Mouse (Mus musculus): Measurements from ENCODE around the gene Nt5c2.

The Nt5c2 gene

DNA sequence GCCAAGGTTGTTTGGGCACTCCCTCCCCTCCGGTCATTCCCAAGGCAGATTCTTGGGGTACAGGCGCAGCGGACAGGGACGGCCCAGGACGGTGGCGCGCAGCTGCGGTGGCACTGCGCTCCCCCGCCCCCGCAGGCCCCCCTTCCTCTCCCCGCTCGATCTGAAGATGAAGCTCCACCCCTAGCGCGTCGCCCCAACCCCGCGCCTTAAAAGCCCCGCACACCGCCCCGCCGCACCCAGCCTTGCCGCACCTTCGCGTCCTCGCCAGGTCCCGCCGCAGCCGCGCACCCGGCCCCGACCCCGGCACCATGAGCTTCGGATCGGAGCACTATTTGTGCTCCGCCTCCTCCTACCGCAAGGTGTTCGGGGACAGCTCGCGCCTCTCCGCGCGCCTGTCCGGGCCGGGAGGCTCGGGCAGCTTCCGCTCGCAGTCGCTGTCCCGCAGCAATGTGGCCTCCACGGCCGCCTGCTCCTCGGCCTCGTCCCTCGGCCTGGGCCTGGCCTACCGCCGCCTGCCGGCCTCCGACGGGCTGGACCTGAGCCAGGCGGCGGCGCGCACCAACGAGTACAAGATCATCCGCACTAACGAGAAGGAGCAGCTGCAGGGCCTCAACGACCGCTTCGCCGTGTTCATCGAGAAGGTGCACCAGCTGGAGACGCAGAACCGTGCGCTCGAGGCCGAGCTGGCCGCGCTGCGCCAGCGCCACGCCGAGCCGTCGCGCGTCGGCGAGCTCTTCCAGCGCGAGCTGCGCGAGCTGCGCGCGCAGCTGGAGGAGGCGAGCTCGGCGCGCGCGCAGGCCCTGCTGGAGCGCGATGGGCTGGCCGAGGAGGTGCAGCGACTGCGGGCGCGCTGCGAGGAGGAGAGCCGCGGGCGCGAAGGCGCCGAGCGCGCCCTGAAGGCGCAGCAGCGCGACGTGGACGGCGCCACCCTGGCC is at the start of gene Nt5c2, which contains the start of gene Ina:
Gene Nt5c2 (minus strand): TSS at position 707 of the 935 bp plus-strand sequence.
Gene Ina (plus strand): TSS at position 252 of the 935 bp plus-strand sequence.
- in situ Hi-C loops (cut with MboI; ENCODE audit: low sequenced_read_pairs), result no loop called here

DNA sequence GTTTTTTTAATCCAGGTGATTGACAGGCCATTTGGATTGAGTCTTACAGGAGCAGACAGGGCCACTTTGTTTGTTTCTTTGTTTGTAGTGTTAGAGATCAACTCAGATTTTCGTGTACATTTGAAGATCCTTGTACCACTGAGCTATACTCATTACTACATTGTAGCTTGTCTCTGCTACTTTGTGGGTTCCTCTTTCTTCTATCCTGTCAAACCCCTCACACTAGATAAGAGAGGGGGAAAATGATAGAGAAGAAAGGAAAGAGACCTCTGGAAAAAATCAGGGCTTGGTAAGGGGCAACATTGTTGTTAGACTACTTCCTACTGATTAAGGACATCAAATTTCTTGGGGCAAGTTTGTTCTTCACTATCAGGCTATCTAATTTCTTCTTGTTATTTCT is 42.7 kb upstream of the Nt5c2 start:
- in situ Hi-C loops (cut with MboI; ENCODE audit: low sequenced_read_pairs), result no loop called here

DNA sequence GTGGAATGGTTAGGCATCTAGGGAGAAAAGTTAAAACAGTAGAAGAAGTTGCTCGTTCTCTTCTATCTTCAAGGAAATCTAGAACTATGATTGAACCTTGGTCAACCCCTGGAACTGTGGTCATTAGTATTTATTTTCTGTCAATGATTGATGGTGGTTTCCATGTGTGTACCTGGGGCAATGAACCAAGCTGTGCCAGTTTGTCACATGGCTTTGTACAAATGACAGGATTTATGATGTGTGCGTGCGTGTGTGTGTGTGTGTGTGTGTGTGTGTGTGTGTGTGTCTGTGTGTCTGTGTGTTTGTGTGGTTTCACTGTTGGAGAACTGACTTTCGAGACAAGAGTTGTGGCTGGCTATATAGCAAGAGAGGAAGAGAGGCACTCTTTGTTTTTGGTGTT is 38.5 kb upstream of the Nt5c2 start:
- in situ Hi-C loops (cut with MboI; ENCODE audit: low sequenced_read_pairs), result no loop called here

DNA sequence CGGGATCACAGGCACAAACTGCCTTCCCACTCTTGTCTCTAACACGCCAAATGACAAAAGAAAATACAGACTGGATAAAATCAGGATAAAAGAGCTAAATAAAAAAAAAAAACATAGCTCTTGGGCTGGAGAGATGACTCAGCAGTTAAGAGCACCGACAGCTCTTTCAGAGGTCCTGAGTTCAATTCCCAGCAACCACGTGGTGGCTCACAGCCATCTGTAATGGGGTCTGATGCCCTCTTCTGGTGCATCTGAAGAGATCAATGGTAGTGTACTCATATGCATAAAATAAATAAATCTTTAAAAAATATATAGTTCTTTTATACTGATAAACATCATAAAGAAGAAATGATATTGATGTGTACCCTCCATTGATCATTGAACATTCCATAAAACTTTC is 38.0 kb upstream of the Nt5c2 start:
- in situ Hi-C loops (cut with MboI; ENCODE audit: low sequenced_read_pairs), result no loop called here

DNA sequence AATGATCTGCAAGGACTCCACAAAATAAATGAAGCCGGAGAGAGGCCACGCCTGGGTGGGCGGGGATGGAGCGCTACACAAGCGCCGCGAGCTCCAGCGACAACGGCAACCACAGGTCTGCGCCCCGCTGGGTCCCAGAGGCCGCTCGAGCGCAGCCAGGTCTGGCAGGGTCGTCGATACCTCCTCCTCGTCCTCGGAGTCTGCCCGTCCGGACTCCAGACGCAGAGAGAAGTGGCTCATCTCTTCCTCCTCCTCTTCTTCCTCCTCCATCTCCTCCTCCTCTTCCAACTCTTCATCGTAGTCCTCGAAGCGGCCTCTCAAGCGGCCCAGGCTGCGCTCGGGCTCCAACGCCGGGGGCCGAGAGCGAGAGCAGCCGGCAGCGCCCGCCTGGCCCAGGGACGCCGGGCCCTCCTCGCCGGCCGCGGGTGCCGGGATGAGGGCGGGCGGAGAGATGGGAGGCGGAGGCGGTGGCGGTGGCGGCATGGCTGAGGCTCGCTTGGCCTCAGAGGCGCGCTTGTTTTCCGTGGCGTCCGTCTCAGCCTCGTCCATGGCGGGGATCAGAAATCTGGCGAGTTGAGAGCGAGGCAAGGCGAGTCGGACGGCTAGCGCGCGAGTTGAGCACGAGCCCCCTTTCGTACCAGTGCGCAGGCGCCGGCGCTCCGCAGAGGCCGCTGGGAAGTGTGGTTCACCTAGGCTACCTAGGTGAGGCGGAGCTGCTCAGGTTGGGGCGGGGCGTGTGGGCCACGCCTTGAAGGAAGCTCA is 35.5 kb upstream of the Nt5c2 start, which contains the start of gene Pcgf6:
Gene Pcgf6 (minus strand): TSS at position 636 of the 762 bp plus-strand sequence.
- in situ Hi-C loops (cut with MboI; ENCODE audit: low sequenced_read_pairs), result no loop called here

DNA sequence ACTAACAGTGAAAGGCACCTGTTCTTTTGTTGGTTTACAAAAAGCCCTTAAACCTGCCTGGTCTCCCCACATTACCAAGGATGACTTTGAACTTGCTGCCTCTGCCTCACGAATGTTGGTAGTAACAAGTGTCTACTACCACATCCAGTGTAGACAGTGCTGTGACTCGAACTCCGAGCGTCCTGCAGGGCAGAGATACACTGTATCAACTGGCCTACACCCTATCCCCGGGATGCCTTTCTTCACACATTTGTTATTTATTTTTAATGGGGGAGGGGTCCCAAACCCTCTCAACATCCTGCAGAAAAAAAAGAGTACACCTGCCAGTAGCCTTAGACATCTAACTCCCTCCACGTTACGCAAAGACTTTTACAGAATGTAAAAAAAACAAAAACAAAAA is 34.9 kb upstream of the Nt5c2 start:
- in situ Hi-C loops (cut with MboI; ENCODE audit: low sequenced_read_pairs), result no loop called here

DNA sequence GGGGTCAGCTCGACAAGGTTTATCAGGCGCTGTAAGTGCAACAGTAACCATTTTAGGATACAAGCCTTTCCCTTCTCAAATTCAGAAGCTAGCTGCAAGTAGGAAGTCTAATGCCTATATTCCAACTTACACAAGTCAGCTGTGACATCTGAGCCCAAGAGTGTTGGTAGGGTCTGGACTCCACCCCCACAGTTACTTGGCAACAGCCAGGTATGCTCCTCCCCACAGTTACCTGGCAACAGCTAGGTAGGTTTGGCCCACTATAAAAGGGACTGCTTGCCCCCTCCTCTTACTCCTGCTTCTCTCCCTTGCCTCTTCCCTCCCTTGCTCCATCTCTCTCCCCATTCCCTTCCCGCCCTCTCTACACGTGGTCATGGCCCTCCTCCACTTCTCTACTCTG is 34.1 kb upstream of the Nt5c2 start:
- in situ Hi-C loops (cut with MboI; ENCODE audit: low sequenced_read_pairs), result no loop called here

DNA sequence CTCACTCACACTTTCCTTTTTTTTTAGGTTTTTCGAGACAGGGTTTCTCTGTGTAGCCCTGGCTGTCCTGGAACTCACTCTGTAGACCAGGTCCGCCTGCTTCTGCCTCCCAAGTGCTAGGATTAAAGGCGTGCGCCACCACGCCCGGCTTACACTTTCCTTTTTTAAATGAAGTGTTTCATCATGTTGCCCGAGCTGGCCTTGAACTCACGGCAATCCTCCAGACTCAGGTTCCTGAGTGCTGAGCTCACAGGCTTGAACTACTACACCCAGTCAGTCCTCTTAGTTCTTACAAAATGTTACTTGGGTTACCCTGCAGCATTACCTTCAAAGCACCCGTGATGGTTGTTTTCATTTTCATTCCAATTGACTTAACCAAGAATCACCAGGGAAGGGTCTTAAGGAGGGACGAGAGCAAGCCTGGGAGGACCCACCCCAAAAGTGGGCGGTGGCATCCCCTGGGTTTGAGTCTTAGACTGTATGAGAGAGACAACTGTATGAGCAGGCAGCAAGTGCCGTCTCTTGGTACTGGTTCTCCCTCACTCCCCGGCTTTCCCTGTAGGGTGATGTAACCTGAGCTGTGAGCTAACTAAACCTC is 32.4 kb upstream of the Nt5c2 start:
- in situ Hi-C loops (cut with MboI; ENCODE audit: low sequenced_read_pairs), result no loop called here

DNA sequence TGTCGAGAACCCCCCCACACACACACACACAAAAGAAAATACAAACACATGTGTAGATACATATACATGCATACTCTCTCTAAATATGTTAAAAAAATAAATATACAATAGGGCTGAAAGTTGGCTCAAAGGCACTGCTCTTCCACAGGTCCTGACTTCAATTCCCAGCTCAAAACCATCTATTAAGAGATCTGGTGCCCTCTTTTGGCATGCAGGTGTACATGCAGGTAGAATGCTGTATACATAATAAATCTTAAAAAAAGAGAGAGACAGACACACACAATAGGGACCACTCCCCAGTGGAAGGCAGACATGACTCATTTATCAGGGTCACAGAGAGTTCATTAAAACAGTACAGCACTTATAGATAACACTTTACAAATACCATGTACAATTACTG is 31.4 kb upstream of the Nt5c2 start:
- in situ Hi-C loops (cut with MboI; ENCODE audit: low sequenced_read_pairs), result no loop called here

DNA sequence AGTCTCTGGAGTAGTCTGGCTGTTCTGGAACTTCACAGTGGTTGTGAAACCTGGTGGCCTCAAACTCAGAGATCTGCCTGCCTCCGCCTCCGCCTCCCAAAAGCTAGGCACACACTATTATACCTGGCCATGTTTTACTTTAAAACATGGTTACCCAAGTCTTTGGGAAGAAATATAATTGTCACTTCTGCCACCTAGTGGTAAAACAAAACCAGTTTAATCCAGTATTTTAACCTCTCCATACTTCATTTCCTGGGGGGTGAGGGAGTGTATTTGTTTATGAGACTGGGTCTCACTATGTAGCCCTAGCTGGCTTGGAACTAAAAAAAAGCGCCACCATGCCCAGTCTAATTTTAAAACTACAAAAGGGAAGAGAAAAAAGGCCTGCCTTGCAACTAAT is 28.7 kb upstream of the Nt5c2 start:
- in situ Hi-C loops (cut with MboI; ENCODE audit: low sequenced_read_pairs), result no loop called here

DNA sequence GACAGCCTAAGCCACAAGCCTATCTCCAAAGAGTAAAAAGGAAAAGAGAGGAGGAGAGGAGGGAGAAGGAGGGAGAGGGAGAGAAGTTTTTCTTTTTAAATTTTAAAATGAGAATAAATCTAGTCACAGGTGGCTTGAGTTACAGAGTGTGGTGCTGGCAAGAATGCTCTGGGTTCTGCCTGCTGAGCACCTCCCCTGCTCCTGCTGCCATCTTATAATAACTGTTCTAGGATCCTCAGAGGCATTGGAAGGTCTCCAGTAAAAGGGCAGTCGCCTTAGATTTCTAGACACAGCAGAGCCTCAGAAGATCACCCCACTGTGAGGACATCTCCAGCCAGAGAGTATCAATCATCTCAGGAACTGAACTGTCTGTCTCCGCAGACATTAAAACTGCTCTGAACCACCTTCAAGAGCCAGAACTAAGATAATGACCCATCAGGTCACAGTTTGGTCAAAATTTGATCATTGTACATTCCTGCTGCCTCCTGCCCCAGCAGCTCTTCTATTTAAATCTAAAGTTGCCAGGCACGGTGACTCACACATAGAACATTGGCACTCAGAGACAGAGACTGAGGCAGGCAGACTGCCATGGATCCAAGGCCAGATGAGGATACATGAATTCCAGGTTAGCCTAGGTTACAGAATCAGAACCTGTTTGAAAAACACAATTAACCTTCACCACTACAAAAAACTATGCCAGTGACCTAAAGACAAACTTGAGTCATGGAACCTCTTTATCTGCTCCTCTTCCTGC is 25.9 kb upstream of the Nt5c2 start:
- in situ Hi-C loops (cut with MboI; ENCODE audit: low sequenced_read_pairs), result no loop called here

DNA sequence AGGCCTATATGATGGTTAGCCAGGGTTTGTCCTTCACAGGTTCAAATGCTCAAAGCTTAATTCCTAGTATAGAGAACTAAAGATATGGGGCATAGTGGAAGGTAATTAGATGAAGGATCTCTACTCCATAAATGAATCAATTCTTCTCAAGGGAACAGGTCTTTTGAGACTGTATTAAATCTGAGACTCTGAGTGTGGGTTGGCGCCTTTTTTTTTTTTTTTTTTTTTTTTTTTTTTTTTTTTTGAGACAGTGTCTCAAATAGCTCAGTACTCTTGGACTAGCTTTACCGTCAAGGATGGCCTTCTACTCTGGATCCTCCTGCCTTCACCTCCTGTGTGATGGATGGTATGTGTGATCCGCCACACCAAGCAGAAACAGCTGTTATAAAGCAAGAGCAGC is 21.6 kb upstream of the Nt5c2 start:
- in situ Hi-C loops (cut with MboI; ENCODE audit: low sequenced_read_pairs), result no loop called here

DNA sequence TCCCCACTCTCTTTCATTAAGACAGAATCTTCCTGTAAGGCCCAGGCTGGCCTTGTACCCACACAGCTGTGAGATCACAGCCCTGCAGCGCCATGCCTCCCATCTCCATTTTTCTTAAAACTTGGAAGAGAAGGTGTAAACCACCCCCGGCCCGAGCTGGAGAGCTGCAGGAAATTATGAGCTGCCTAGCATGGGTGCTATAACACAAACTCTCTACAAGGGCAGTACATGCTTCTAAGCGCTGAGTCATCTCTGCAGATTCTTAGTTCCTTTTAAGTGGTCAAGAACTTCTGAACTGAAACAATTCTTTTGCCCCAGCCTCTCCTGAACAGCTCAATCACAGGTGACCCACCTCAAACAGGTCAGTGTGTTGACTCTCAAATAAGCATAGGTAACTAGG is 20.0 kb upstream of the Nt5c2 start:
- in situ Hi-C loops (cut with MboI; ENCODE audit: low sequenced_read_pairs), result no loop called here

DNA sequence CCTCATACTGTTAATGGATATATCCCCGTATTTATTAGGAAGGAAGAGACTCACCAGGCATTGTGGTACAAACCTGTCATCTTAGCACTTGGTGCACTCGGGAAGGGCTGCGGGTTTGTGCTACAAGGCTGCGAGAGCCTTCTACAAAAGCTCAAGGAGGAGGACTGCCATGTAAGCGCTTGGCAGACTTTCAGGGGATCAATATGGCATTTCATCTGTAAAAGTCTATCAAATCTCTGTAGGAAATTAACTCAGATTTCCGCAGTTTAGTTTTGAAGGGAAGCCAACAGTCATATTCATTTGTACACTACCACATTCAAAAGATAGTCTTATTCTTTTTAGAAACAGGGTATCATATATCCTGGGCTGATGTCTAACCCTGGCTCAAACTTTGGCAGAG is 16.8 kb upstream of the Nt5c2 start:
- in situ Hi-C loops (cut with MboI; ENCODE audit: low sequenced_read_pairs), result no loop called here

DNA sequence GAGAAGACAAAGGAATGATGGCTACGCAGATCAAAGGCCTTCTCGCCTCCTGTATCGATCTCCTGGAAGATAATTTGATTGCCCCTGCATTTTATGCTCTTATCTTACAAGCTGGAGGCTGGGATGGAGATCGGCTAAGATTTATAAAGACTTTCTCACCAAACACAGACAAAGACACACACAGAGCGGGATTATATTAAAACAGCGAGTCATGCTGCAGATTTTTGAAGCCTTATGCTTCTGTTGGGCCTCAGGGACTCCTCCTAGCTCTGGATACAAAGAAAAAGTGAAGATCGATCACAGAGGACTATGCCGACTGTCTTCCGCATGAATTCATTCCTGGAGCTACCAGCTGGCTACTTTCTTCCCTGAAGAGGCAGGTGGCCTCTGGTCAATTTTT is 14.8 kb upstream of the Nt5c2 start:
- in situ Hi-C loops (cut with MboI; ENCODE audit: low sequenced_read_pairs), result no loop called here

DNA sequence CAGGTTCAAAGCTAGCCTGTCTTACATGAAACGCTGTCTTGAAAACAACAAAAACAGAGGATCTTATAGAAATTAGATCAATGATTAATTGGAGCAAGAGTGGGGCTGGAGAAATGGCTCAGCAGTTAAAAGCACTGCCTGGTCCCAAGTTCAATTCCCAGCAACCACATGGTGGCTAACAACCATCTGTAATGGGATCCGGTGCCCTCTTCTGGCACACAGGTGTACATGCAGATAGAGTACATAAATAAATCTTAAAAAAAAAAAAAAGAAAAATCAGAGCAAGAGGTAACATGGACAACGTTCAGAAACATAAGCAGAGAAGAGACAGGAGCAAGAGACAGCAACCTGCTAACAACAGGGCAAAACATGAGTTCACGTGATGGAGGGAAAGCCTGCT is 11.6 kb upstream of the Nt5c2 start:
- in situ Hi-C loops (cut with MboI; ENCODE audit: low sequenced_read_pairs), result no loop called here

DNA sequence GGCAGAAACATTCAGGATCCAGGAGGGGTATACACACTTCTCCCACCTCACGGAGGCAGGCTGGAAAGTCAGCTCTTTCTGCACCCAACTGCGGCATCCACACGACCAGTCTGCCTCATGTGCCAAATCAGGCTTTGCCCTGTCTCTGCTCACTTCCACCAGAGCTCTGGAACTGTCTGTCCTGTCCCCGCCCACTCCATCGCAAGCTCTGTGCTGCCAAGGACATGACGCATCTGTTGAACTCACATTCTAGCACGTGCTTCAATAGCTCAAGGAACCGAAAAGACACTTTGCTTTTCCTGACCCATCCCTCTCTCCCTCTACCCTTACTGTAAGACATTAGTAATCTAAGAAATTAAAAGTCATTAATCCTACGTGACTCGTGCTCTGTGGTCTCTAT is 10.0 kb upstream of the Nt5c2 start:
- in situ Hi-C loops (cut with MboI; ENCODE audit: low sequenced_read_pairs), result no loop called here

DNA sequence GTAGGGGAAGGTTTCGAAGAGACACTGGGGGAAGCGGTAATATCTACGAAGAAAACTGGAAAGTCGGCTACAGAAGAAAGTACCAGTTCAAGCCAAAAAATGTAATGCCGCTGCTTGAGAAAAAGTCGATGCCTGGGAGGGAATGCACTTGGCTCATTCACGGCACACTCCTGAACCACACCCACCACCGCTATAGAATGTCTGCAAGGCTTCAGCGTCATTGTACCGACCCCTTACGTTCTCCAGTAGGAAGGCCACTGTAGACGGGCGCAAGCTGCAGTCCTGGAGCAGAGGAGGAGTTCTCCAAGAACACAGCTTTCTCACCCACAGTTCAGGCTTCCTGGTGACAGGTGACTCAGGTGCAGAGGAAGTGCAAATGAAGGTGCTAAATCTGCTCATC is 8.6 kb upstream of the Nt5c2 start:
- in situ Hi-C loops (cut with MboI; ENCODE audit: low sequenced_read_pairs), result no loop called here

DNA sequence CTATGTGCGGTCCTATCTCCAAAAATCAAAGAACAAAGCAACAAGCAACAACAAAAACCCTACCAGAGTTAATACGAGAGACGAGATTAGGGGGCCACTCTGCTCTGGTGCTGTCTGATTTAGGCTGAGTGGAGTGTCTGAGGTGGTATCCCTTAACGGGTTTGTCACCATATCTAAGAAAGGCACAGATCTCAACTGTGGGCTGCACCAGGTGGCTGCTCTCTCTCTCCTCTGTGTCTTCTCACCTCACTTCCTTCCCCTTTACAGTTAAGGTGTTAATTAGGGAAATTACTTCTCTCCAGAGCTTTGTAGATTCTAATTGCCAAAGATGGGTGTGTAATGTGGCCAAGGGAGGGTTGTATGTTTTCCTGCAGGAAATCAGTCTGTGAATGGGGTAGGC is 7.8 kb upstream of the Nt5c2 start:
- in situ Hi-C loops (cut with MboI; ENCODE audit: low sequenced_read_pairs), result no loop called here

DNA sequence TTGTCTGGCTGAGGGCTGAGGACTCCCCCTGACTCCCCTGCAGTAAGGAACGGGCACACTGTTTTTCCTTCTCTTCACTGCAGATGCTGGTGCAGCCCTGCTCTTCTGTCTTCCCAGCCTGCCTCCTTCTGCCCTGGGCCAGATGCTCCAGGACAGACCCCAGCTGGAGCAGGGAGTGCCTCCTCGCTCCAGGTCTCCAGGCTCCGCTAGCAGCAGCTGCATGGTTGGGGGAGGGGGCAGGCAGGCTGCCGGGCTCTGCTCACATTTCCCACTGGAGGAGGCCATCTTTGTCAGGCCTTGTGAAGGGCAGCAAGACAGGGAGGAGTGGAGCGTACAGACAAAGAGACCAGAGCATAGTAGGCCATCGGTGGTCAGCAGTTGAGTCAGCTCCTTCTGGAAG is 4.4 kb upstream of the Nt5c2 start:
- in situ Hi-C loops (cut with MboI; ENCODE audit: low sequenced_read_pairs), result no loop called here

DNA sequence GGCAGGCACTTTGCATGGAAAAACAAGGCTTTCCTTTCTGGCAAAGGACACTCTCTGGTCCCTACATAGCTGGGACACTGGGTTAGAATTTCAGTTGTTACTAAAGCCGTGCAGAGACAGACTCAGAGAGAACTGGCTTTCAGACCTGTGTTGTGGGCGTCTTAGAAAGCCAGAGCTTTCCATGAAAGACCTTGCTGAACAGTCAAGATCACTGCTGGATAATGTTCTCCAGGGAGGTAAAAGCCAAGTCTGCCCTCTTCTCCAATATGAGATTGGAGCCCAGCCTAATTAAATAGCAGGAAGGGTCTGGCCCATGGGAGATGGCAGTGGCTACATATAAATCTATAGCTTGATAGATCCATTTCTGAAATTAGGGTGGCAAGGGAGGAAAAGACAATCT is 3.4 kb upstream of the Nt5c2 start:
- in situ Hi-C loops (cut with MboI; ENCODE audit: low sequenced_read_pairs), result no loop called here

Measured in CH12F3 (cell line).